Mouse (Mus musculus): ENCODE results near the gene Cyp4f37. TPM values are rescaled to one million over a fixed set of nuclear protein-coding genes. Genes with fewer than 3 reads are reported as not detected.
"Not testable (repeated sequence)": the region's sequence is repeated elsewhere in the genome, so short reads cannot be mapped to it uniquely, and the experiment has no call there.

The Cyp4f37 gene
- polyA plus RNA-seq (2012; rRNA removed) = 1.9 and 2.2 TPM in 2 replicates

- H3K27ac ChIP-seq (ENCODE audit: control insufficient read depth, insufficient read depth, low read depth, low read length); H3K27me3 ChIP-seq (ENCODE audit: control insufficient read depth, insufficient read depth, low read length); H3K36me3 ChIP-seq (ENCODE audit: control insufficient read depth, insufficient read depth, low read length); H3K4me3 ChIP-seq (ENCODE audit: control insufficient read depth, low read depth, low read length); H3K4me1 ChIP-seq (ENCODE audit: control insufficient read depth, insufficient read depth, low read length): not testable (repeated sequence)
These were observed at the start of gene Cyp4f37 for GRCm38 (mm10) chr17:32621018-32621417. Gene Cyp4f37 (plus strand): TSS chr17:32621309.

- not testable (repeated sequence) for H3K4me1 ChIP-seq (ENCODE audit: control insufficient read depth, insufficient read depth, low read length); H3K36me3 ChIP-seq (ENCODE audit: control insufficient read depth, insufficient read depth, low read length); H3K27ac ChIP-seq (ENCODE audit: control insufficient read depth, insufficient read depth, low read depth, low read length)
These were observed 47.8 kb upstream of the Cyp4f37 start for GRCm38 (mm10) chr17:32573286-32573685.

DNA sequence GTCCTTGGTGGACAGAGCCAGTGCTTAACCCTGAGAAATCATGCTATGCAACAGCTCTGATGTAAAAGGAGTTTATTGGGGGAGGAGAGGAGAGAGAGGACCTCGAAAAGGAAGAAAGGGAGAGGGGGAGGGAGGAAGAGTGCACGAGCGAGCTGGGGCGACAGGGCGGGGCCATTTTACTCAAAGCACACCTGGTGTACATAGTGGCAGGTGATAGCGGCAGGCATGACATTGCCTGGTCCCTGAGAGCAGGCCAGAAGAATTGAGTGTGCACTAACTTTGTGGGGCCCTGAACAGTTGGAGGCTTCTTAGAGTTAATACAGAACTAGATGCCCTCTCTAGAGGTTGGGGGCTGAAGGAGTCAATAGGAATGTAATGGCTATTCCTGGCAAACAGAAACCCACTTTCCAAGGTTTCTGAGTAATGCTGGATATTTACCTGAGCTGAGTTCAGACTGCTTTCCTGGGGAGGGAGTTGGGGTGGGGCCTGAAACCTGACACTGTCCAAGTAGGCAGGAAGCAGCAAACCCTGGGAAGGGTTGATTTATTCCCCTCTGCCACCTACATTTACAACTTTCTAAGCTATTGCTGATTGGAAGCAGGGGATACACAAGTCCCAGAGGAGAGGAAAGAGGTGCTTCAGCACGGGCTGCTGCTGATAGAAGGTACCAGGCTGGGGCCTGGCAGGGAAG, 43.5 kb upstream of the Cyp4f37 start:
- Histone ChIP-seq H3K27ac (ENCODE audit: control insufficient read depth, insufficient read depth, low read depth, low read length) (no peak overlapping the region), H3K27me3 (ENCODE audit: control insufficient read depth, insufficient read depth, low read length) (no peaks in the 10 kb centered on the region), H3K4me3 (ENCODE audit: control insufficient read depth, low read depth, low read length) (no peak overlapping the region), H3K4me1 (ENCODE audit: control insufficient read depth, insufficient read depth, low read length) (no peaks in the 10 kb centered on the region), H3K36me3 (ENCODE audit: control insufficient read depth, insufficient read depth, low read length) (no peaks in the 10 kb centered on the region)
- TF ChIP-seq CTCF (IDR thresholded peaks at IDR 0.05; ENCODE audit: control insufficient read depth, insufficient read depth, insufficient replicate concordance, low read depth, low read length) = no peak
- no peak for TF ChIP-seq POLR2A (IDR thresholded peaks at IDR 0.05; ENCODE audit: control insufficient read depth, low read depth, low read length)

More at GRCm38 (mm10) chr17:32573286-32573685, 47.8 kb upstream of the Cyp4f37 start:
- H3K27me3 ChIP-seq (ENCODE audit: control insufficient read depth, insufficient read depth, low read length); H3K4me3 ChIP-seq (ENCODE audit: control insufficient read depth, low read depth, low read length): not testable (repeated sequence)

GRCm38 (mm10) chr17:32596494-32596893, 24.6 kb upstream of the Cyp4f37 start:
- no peak for TF ChIP-seq POLR2A (IDR thresholded peaks at IDR 0.05; ENCODE audit: control insufficient read depth, low read depth, low read length)
- TF ChIP-seq CTCF (IDR thresholded peaks at IDR 0.05; ENCODE audit: control insufficient read depth, insufficient read depth, insufficient replicate concordance, low read depth, low read length) = no peak
- Histone ChIP-seq H3K36me3 (ENCODE audit: control insufficient read depth, insufficient read depth, low read length) (no peaks in the 10 kb centered on the region), H3K27ac (ENCODE audit: control insufficient read depth, insufficient read depth, low read depth, low read length) (no peak overlapping the region), H3K4me3 (ENCODE audit: control insufficient read depth, low read depth, low read length) (no peak overlapping the region), H3K4me1 (ENCODE audit: control insufficient read depth, insufficient read depth, low read length) (no peaks in the 10 kb centered on the region), H3K27me3 (ENCODE audit: control insufficient read depth, insufficient read depth, low read length) (no peaks in the 10 kb centered on the region)

GRCm38 (mm10) chr17:32608055-32608454, 13.1 kb upstream of the Cyp4f37 start:
- TF ChIP-seq POLR2A (IDR thresholded peaks at IDR 0.05; ENCODE audit: control insufficient read depth, low read depth, low read length) = no peak
- Histone ChIP-seq H3K27ac (ENCODE audit: control insufficient read depth, insufficient read depth, low read depth, low read length) (no peak overlapping the region), H3K27me3 (ENCODE audit: control insufficient read depth, insufficient read depth, low read length) (no peaks in the 10 kb centered on the region), H3K36me3 (ENCODE audit: control insufficient read depth, insufficient read depth, low read length) (no peaks in the 10 kb centered on the region), H3K4me1 (ENCODE audit: control insufficient read depth, insufficient read depth, low read length) (no peaks in the 10 kb centered on the region), H3K4me3 (ENCODE audit: control insufficient read depth, low read depth, low read length) (no peak overlapping the region)

GRCm38 (mm10) chr17:32610231-32610630, 10.9 kb upstream of the Cyp4f37 start:
- H3K4me3 ChIP-seq (ENCODE audit: control insufficient read depth, low read depth, low read length); H3K36me3 ChIP-seq (ENCODE audit: control insufficient read depth, insufficient read depth, low read length); H3K27me3 ChIP-seq (ENCODE audit: control insufficient read depth, insufficient read depth, low read length); H3K4me1 ChIP-seq (ENCODE audit: control insufficient read depth, insufficient read depth, low read length); H3K27ac ChIP-seq (ENCODE audit: control insufficient read depth, insufficient read depth, low read depth, low read length): not testable (repeated sequence)

DNA sequence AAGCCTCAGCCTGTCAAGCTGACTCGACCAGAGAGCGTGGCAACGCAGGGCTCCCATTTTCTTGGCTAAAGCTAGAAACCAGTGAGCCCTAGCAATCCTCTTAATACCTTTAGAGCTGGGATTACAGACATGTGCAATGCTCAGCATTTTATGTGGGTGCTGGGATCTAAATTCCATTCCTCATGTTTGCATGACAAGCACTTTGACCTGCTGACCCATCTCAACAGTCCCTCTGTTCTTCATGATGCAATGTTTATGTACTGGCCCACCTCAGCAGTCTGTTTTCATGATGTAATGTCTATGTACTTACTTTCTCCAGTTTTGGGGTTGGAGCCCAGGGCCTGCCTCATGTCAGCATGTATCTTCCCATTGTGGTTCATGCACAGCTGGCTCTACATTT, 10.2 kb upstream of the Cyp4f37 start:
- no peaks in the 10 kb centered on the region for H3K36me3 ChIP-seq (ENCODE audit: control insufficient read depth, insufficient read depth, low read length)
- H3K4me3 ChIP-seq (ENCODE audit: control insufficient read depth, low read depth, low read length) = no peak overlapping the region
- no peak overlapping the region for H3K27ac ChIP-seq (ENCODE audit: control insufficient read depth, insufficient read depth, low read depth, low read length)
- no peak for TF ChIP-seq CTCF (IDR thresholded peaks at IDR 0.05; ENCODE audit: control insufficient read depth, insufficient read depth, insufficient replicate concordance, low read depth, low read length)
- TF ChIP-seq POLR2A (IDR thresholded peaks at IDR 0.05; ENCODE audit: control insufficient read depth, low read depth, low read length) = no peak
- no peaks in the 10 kb centered on the region for H3K4me1 ChIP-seq (ENCODE audit: control insufficient read depth, insufficient read depth, low read length)
- no peaks in the 10 kb centered on the region for H3K27me3 ChIP-seq (ENCODE audit: control insufficient read depth, insufficient read depth, low read length)

DNA sequence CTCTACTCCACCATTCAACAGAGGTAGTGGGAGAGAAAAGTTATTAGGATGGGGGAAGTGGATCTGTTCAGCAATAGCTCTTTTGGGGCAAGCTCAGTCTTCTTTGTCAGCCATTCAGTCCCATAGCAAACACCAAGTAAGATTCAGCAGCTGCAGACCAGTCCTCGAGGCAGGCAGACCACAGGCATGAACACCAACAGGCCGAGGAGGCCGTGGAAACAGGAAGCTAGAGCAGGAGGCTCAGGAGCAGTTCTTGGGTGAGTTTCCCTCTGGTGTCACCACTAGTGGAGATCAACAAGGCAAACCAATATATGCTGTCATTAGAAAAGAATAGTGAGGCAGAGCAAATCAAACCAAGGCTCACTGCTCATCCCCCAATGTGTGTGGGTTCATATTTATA, 8.7 kb upstream of the Cyp4f37 start:
- TF ChIP-seq POLR2A (IDR thresholded peaks at IDR 0.05; ENCODE audit: control insufficient read depth, low read depth, low read length) = no peak
- no peak for TF ChIP-seq CTCF (IDR thresholded peaks at IDR 0.05; ENCODE audit: control insufficient read depth, insufficient read depth, insufficient replicate concordance, low read depth, low read length)
- no peaks in the 10 kb centered on the region for H3K4me1 ChIP-seq (ENCODE audit: control insufficient read depth, insufficient read depth, low read length)

More for the DNA sequence above, 8.7 kb upstream of the Cyp4f37 start:
- H3K36me3 ChIP-seq (ENCODE audit: control insufficient read depth, insufficient read depth, low read length) = no peaks in the 10 kb centered on the region
- H3K4me3 ChIP-seq (ENCODE audit: control insufficient read depth, low read depth, low read length) = no peak overlapping the region
- H3K27ac ChIP-seq (ENCODE audit: control insufficient read depth, insufficient read depth, low read depth, low read length) = no peak overlapping the region
- H3K27me3 ChIP-seq (ENCODE audit: control insufficient read depth, insufficient read depth, low read length) = no peaks in the 10 kb centered on the region
